Mouse (Mus musculus) bone marrow, adult 2 months (tissue): ENCODE measurements around the gene Hspa12a.

Experiments used
- CTCF ChIP-seq: fragments of 200-500 bp; IDR thresholded peaks from 2 replicates; pipeline ENCODE4 v1.5.1; 2011; ENCODE audit warnings: low read length, control low read depth; ENCODE audit not compliant: control insufficient read depth, insufficient read depth
- POLR2A ChIP-seq: fragments of 200-500 bp; IDR thresholded peaks from 2 replicates; pipeline ENCODE4 v1.6.1; 2011; ENCODE audit warnings: low read depth, mild to moderate bottlenecking, control low read depth, low read length, borderline replicate concordance; ENCODE audit not compliant: control insufficient read depth

GRCm38 (mm10) chr19:58908018-58908417, 35.4 kb downstream of the Hspa12a start:
- TF ChIP-seq CTCF = no peak
- no peak for TF ChIP-seq POLR2A
